Comparison of ENCODE assay signal across 8 mouse cellular contexts in the genomic region with DNA sequence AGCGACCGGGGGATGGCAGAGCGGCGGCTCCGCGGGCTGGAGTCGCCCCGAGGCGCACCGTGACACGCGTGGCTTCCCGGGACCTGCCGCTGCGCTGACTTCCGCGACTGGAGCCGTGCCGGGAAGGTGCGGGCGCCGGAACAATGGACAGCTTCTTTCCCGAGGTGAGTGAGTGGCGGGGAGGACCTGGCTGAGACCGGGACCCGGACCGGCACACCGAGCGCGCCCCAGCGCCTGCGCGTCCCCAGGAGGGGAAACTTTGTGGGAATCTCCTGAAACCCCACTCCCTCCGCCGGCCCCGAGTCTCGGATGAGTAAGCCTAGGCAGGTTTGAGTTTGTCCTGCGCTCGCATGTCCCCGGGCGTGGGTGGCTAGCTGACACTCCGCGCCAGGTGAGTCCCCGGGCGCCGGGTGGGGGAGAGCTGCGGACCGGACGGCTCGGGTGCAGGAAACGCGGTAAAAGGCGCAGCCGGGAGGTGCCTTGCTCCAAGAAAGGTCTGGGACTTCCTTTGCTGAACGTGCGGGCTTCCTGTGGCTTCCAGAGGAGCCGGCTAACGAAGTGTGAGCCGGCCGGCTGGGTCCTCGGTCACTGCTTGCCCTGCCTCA. TPM values are rescaled to one million over a fixed set of nuclear protein-coding genes. Genes with fewer than 3 reads are reported as not detected.
DNase-seq lines count a peak whose midpoint lies in the region; ATAC-seq and TF ChIP-seq lines count a peak whose summit lies in the region.

No protein-coding gene starts in this region.

- peak overlapping the region; percentile 69 for H3K9ac ChIP-seq in hindbrain, embryonic 16.5 days (ENCODE audit: low read depth, low read length)
- H3K9ac ChIP-seq in liver, embryonic 12.5 days = peak overlapping the region; percentile 74

- H3K36me3 ChIP-seq in erythroblast, embryonic 14.5 days (ENCODE audit: control insufficient read depth) = no peaks in the 10 kb centered on the region
- H3K36me3 ChIP-seq in hindbrain, embryonic 16.5 days (ENCODE audit: control insufficient read depth, insufficient read depth, low read length) = no peaks in the 10 kb centered on the region
- no peaks in the 10 kb centered on the region for H3K36me3 ChIP-seq in liver, embryonic 12.5 days
- peaks cover 5% of the 10 kb centered on the region for H3K36me3 ChIP-seq in myocyte (ENCODE audit: control insufficient read depth, insufficient read depth)

- H3K4me3 ChIP-seq in erythroblast, embryonic 14.5 days (replicated peaks) = peak overlapping the region; percentile 65
- peak overlapping the region; percentile 71 for H3K4me3 ChIP-seq in hindbrain, embryonic 16.5 days (ENCODE audit: low read length)
- peak overlapping the region; percentile 67 for H3K4me3 ChIP-seq in liver, embryonic 12.5 days
- H3K4me3 ChIP-seq in myocyte = peak overlapping the region; percentile 88

- under 1% methylated on average over 61 of the region's 61 CpGs for WGBS in hindbrain, embryonic 16.5 days
- WGBS in liver, embryonic 12.5 days (ENCODE audit: insufficient replicate concordance) = under 1% methylated on average over 61 of the region's 61 CpGs

- ATAC-seq in erythroblast, adult 5-6 weeks (replicated peaks; ENCODE audit: low FRiP score, poor library complexity, severe bottlenecking) = no peak
- ATAC-seq in hindbrain, embryonic 16.5 days = peak; percentile 13
- ATAC-seq in liver, embryonic 12.5 days = peak; percentile 4; the same call in 1 of the 2 replicates

- H3K4me2 ChIP-seq in hindbrain, embryonic 16.5 days (ENCODE audit: low read length) = peak overlapping the region; percentile 100
- H3K4me2 ChIP-seq in liver, embryonic 12.5 days = peak overlapping the region; percentile 93
- H3K4me2 ChIP-seq in myocyte (ENCODE audit: low read depth) = peak overlapping the region; percentile 92

- H3K27me3 ChIP-seq in erythroblast, embryonic 14.5 days (ENCODE audit: control insufficient read depth) = peaks cover 40% of the 10 kb centered on the region
- H3K27me3 ChIP-seq in hindbrain, embryonic 16.5 days (replicated peaks; ENCODE audit: control insufficient read depth, insufficient read depth, low read length) = peaks cover 5% of the 10 kb centered on the region
- H3K27me3 ChIP-seq in liver, embryonic 12.5 days (replicated peaks) = peaks cover 26% of the 10 kb centered on the region
- no peaks in the 10 kb centered on the region for H3K27me3 ChIP-seq in myocyte (ENCODE audit: control insufficient read depth, insufficient read depth, insufficient read length)

- peaks cover 50% of the 10 kb centered on the region for H3K79me2 ChIP-seq in myocyte (ENCODE audit: control insufficient read depth, insufficient read depth)

- H3K4me1 ChIP-seq in erythroblast, embryonic 14.5 days (ENCODE audit: control insufficient read depth) = peaks cover 15% of the 10 kb centered on the region
- H3K4me1 ChIP-seq in hindbrain, embryonic 16.5 days (ENCODE audit: control insufficient read depth, insufficient read depth, low read depth, low read length) = peaks cover 10% of the 10 kb centered on the region
- H3K4me1 ChIP-seq in liver, embryonic 12.5 days = peaks cover 35% of the 10 kb centered on the region

- TF ChIP-seq POLR2A in myocyte (IDR thresholded peaks at IDR 0.05; ENCODE audit: insufficient read length, low read depth) = no peak

- DNase-seq in cerebellum, adult 9-10 months = peak; percentile 22
- DNase-seq in gastrocnemius, postnatal 10 days = peak; percentile 58
- DNase-seq in thymus, postnatal 14 days = peak; percentile 80

- peak overlapping the region; percentile 61 for H3ac ChIP-seq in myocyte (ENCODE audit: control insufficient read depth, insufficient read length)

- peaks cover 7% of the 10 kb centered on the region for H3K9me3 ChIP-seq in erythroblast, embryonic 14.5 days (ENCODE audit: control insufficient read depth, low read length)
- no peaks in the 10 kb centered on the region for H3K9me3 ChIP-seq in hindbrain, embryonic 16.5 days (ENCODE audit: control insufficient read depth, low read length)
- no peaks in the 10 kb centered on the region for H3K9me3 ChIP-seq in liver, embryonic 12.5 days (replicated peaks)

- H3K27ac ChIP-seq in hindbrain, embryonic 16.5 days (ENCODE audit: low read depth, low read length) = no peak overlapping the region; the same call in 1 of the 2 replicates
- peak overlapping the region; percentile 71 for H3K27ac ChIP-seq in liver, embryonic 12.5 days

TF ChIP-seq in myocyte, 11 proteins besides CTCF, POLR2A, EP300 and RAD21:
- TF ChIP-seq POLR2AphosphoS2 (IDR thresholded peaks at IDR 0.05; ENCODE audit: insufficient read length, low read depth) = no peak
- peak in 1 of 3 experiments; percentile 38 for TF ChIP-seq MYOG (IDR thresholded peaks at IDR 0.05; ENCODE audit: control insufficient read depth in 1 of 3, insufficient read depth in 1 of 3, insufficient read length in 2 of 3, low read depth in 2 of 3)
- TF ChIP-seq CEBPB (IDR thresholded peaks at IDR 0.05; ENCODE audit: insufficient read depth, poor library complexity, severe bottlenecking) = no peak
- peak in 1 of 3 experiments; percentile 81 for TF ChIP-seq MYOD1 (IDR thresholded peaks at IDR 0.05; ENCODE audit: control insufficient read depth in 1 of 3, insufficient read length in 2 of 3, low read depth in 2 of 3)

RNA-seq across cellular contexts. Expression of a gene that starts 0.6 kb away (rescaled TPM):
- polyA plus RNA-seq in erythroblast, embryonic 14.5 days (2012) = 0.36 and 0.45 TPM in 2 replicates
- 1.7 and 2.1 TPM in 2 replicates for total RNA-seq in erythroblast, adult 5-6 weeks (2015; ENCODE audit: low replicate concordance)
- total RNA-seq in erythroblast, adult 5-6 weeks (2017; ENCODE audit: low replicate concordance) = 5.9 and 6.0 TPM in 2 replicates
- 10 to 100 TPM; 63.8 to 70.8 TPM for total RNA-seq in gastrocnemius, postnatal 10 days (2021)
- polyA plus RNA-seq in hindbrain, embryonic 16.5 days (2015; fragmentation: Nextera tagmentation; extraction: Ambion mirVana) = 26.2 and 28.8 TPM in 2 replicates
- polyA plus RNA-seq in liver, embryonic 12.5 days (2016; fragmentation: Nextera tagmentation; extraction: Ambion mirVana) = 7.1 and 7.3 TPM in 2 replicates
- 71.4 TPM for polyA plus RNA-seq in myocyte (2012; fragmentation: generic; extraction: Trizol)

Comparison
In these comparisons a context has a peak if more than half of its experiments do, and no peak if none do; other contexts are left out.
1. DNase-seq: peak in every context shown above with its lines; median percentile 80 in thymus, postnatal 14 days; 58 in gastrocnemius, postnatal 10 days; 22 in cerebellum, adult 9-10 months.